Mouse (Mus musculus) spleen, postnatal 4 days (tissue): ENCODE measurements around the gene Tmem115.

Source experiments
- DNase-seq, 2 experiments: peaks; one replicate each; pipeline ENCODE4 v3.0.0; 2022; ENCODE audit warnings: low spot score in 2 of 2

Gene Tmem115

GRCm38 (mm10) chr9:107533791-107534407 lies at the start of gene Tmem115:
Gene Tmem115 (plus strand): TSS chr9:107533945.
- DNase-seq: peak; percentile 87 to 91

DNA sequence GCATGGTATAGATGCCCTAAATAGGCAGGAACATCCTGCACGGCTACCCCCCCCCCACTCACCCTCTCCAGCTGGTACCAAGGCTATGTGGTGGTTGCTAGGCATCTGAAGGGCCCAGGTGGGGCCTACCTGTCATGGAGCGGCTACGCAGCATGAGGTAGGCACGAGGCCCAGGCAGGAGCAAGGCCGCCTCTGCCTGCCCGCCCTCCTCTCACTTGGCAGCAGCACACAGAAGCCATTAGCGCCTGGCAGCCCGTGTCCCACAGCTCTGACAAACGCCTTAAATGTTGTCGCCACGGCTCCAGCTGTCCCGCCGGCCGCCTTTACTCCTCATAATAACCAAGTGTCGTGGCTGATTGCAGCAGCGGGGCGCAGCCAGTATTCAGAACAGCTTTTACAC lies 49.4 kb upstream of the Tmem115 start:
- no peak for DNase-seq

DNA sequence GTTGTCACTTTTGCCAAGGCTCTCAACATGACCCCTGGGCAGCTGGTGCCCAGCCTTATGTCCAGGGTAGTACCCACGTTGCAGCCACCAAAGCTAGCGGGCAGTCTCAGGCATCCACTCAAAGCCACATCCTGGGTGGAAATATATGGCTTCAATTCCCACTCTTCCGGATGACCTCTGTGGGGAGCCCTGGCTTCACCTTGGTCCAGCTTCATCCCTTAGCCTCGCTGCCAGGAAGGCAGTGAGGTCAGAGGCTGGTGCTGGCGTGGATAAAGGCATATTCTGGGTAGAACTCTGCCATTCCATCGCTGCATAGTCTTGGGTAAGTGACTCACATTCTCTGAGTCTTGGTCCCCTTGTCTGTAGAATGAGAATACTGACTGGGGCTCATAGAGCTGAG lies 49.0 kb upstream of the Tmem115 start:
- DNase-seq: no peak

- DNase-seq: no peak
These were observed 47.7 kb upstream of the Tmem115 start for GRCm38 (mm10) chr9:107486086-107486485.

GRCm38 (mm10) chr9:107486507-107487225 lies 47.1 kb upstream of the Tmem115 start:
- peak in 1 of 2 experiments; percentile 18 for DNase-seq

- DNase-seq: no peak
These were observed 43.6 kb upstream of the Tmem115 start for GRCm38 (mm10) chr9:107490146-107490545.

GRCm38 (mm10) chr9:107490625-107491024 lies 43.1 kb upstream of the Tmem115 start:
- DNase-seq: no peak

- no peak for DNase-seq
These were observed 40.2 kb upstream of the Tmem115 start for GRCm38 (mm10) chr9:107493511-107493910.

- no peak for DNase-seq
These were observed 39.5 kb upstream of the Tmem115 start for GRCm38 (mm10) chr9:107494238-107494637.

DNA sequence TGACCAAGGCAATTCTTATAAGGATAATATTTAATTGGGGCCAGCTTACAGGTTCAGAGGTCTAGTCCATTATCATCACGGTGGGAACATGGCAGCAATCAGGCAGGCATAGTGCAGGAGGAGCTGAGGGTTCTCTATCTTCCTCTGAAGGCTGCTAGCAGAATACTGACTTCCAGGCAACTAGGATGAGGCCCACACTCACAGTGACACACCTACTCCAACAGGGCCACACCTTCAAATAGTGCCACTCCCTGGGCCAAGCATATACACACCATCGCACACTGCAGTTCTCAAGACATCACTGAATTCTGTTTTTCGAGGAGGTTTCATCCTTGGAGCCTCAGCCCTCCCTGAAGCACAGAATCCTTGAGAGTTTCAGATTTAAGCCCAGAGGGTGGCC lies 37.4 kb upstream of the Tmem115 start:
- no peak for DNase-seq

DNA sequence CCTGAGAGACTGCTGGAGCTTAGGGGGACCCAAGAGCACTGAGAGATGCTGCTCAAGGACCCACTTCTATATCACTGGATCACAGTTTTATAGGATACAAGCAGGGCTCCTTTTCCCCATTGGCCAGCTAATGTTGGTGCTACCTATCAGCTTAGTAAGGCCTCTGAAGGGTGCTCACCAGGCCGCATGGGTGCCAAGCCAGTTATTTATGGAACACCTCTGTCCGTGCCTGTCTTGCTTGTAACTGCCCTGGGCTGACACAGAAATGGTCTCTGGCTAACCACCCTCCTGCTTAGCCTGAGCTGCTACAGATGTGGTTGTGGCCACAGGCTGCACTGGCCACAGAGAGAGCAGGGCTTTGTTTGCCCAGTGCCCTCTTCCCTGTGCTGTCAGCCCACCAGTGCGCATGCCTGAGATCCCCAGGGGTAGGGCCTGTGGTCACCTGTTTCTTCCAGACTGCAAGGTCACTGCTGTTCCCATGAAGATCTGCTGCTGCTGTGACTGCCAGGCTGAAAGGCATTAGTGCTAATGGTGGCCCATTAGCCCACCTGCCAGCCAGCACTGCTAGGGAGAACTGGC lies 32.9 kb upstream of the Tmem115 start:
- DNase-seq: no peak

GRCm38 (mm10) chr9:107502131-107502846 lies 31.5 kb upstream of the Tmem115 start:
- no peak for DNase-seq

DNA sequence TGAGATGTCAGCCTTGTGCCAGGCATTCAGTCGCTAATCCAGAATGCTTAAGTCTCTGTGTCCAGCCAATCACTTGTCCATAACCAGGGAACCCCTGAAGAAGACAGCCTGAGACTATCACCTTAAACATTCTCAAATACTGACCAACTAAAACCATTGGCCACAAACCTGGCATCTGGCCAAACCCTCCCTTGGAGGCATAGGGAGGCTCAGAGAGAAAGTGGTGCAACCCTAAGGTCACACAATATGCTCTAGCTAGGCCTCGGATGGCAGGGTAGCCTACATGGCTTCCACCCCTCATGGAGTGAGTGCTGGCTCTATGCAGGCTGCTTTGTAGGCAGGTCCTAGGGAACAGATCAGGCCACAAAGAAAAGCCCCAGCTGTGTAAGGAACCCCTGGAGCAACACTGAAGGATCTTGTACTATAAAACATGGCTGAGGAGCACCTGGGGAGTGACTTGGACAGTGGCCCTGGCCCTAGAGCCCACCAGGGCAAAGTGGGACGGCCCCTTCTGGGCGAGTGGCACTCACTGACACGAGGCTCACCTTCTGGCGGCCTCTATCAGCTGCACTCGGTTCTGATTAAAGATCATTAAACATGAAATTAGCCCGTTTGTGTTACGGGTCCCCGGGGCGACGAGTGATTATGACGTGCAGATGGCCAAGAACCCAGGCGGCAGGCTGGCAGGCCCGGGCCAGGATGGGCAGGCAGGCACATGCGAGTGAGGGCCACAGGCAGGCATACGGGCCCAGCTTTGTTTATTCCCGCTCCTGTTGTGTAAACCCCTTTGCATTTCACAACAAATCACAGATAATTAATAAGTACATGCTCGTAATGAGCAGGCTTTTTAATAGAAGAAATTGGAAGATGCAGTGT lies 28.8 kb upstream of the Tmem115 start:
- DNase-seq: no peak

DNA sequence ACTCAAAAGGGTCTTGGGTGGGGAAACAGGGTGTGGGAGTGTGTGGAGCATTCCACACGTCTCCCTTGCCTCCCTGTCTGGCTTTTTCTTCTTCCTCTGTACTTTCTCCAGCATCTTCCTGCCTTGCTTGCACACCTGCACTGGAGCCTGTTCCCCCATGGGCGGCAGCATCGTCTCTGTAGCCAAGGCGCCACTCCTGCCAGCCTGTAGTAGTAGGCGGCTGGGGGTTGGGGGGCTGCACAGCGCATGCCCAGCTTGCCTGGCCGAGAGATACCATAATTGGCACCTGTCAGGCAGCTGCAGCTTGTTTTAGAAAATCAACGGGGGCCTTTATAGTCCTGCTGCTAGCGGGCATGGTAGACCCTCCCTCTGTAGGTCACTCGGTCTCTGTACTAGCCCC lies 25.5 kb upstream of the Tmem115 start:
- no peak for DNase-seq

- no peak for DNase-seq
These were observed 23.2 kb upstream of the Tmem115 start for GRCm38 (mm10) chr9:107510384-107511100.

GRCm38 (mm10) chr9:107511436-107511835 lies 22.3 kb upstream of the Tmem115 start:
- DNase-seq: no peak

DNA sequence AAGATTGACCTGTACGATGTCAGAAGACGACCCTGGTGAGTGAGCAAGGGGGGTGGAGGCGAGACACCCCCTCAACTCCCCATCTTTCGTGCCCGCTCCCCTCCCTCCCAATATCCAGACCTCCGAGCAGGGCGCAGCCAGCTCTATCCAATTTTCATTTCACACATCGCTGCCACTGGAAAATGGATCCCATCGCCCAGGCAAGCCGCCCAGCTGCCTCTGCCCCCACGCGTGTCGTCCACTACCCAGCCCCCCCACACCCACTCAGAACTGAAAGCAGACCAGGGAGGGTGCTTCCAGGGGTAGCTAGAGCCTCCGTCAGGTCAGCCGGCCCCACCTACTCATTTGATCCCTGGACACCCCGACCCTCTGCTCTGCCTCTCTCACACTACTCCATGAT lies 21.4 kb upstream of the Tmem115 start:
- DNase-seq: no peak

DNA sequence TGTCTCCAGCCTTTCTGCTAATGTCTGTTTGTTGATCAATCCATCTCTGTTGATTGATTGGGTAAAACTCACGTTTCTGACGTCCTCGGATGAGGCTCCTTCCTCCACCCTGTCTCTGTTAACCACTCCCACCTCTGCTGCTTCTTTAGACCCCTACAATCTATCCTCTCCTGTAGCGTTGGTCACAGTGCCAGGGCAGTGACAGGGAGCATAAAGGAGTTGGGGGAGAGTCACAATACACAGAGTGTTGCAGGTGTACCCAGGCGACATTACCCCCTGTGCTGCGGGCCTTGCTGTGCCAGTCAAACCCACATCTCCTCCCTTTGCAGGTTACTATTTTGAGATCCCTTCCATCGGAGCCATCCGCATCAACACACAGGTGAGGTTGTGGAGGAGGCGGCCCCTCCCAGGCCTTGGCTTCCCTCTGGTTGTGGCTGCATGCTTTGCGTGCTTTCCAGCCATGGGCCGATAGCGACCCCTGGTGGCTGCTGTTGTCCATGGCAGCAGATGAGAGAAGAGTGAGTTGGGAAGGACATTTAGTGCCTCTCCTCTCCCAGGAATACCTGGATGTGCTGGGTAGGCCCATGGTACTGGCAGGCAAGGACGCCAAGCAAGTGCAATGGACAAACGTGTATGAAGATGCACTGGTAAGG lies 19.3 kb upstream of the Tmem115 start:
- DNase-seq: peak; percentile 76 to 94

DNA sequence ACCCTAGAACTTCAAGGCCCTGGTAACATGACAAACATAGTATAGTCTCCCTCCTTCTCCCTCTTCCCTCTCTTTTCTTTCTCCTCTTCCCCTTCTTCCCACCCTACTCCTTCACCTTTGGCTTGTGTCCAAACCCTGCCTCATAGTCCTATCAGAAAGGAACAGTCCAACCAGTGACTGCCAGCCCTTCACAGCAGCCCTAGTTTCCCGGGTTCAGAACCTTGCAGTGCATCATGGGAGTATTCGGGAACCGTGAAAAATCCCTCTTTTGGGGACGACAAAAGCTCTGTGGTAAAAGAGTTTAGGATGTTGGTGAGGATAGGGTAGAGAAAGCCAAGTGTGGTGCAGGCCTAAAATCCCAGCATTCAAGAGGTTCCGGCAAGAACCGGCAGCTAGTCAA lies 13.4 kb upstream of the Tmem115 start:
- DNase-seq: no peak

DNA sequence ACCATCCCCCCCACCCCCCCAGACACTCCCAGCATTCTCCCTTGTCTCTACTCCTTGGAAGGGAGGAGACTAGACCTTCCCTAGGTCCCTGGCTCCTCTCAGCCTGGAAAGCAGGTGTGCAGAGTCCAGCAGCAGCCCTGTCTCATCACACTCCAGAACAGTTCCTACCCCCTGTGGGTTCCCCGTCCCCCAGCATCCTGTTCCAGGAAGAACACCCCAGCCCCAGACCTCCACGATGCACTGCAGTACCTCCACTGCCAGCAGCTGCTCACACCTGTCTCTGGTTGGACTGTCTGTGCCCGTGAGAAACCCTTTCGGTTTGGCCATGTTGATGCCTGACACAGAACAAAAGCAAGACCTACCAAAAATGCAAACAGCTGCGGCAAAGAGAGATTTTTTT lies 12.6 kb upstream of the Tmem115 start:
- no peak for DNase-seq
